Comparison of ENCODE assay signal across 13 mouse cellular contexts in genomic region chr11:30597259-30597658, GRCm38 (mm10). TPM values are rescaled to one million over a fixed set of nuclear protein-coding genes. Genes with fewer than 3 reads are reported as not detected.
"Had no signal": no experiment of that assay in that cellular context is flagged by ENCODE, and none has a peak within 500 bp of the region (broad histone marks: within the 10 kb centered on the region; RNA-seq: fewer than 3 reads in every experiment).

No protein-coding gene starts in this region.

- H3K4me1 ChIP-seq: limb, embryonic 15.5 days; liver, embryonic 12.5 days; midbrain, embryonic 10.5 days; neural tube, embryonic 12.5 days had no signal

- H3K27ac ChIP-seq: kidney, postnatal 0 days; limb, embryonic 15.5 days; liver, embryonic 12.5 days; midbrain, embryonic 10.5 days; neural tube, embryonic 12.5 days had no signal

- H3K9ac ChIP-seq: limb, embryonic 15.5 days; liver, embryonic 12.5 days; neural tube, embryonic 12.5 days had no signal

- DNase-seq: kidney, adult 8-10 months; kidney, postnatal 36 days; layer of hippocampus, adult 9-11 months; layer of hippocampus, postnatal 36 days; midbrain, embryonic 14.5 days; right cerebral cortex, postnatal 14 days; thymus, postnatal 36 days had no signal

- H3K9me3 ChIP-seq: limb, embryonic 15.5 days; liver, embryonic 12.5 days; midbrain, embryonic 10.5 days; neural tube, embryonic 12.5 days had no signal

- H3K4me2 ChIP-seq: limb, embryonic 15.5 days; liver, embryonic 12.5 days; neural tube, embryonic 12.5 days had no signal

- H3K27me3 ChIP-seq: limb, embryonic 15.5 days; liver, embryonic 12.5 days; neural tube, embryonic 12.5 days had no signal

- H3K36me3 ChIP-seq: limb, embryonic 15.5 days; liver, embryonic 12.5 days; midbrain, embryonic 10.5 days; neural tube, embryonic 12.5 days had no signal

- ATAC-seq: liver, embryonic 12.5 days had no signal

- H3K4me3 ChIP-seq: limb, embryonic 15.5 days; liver, embryonic 12.5 days; midbrain, embryonic 10.5 days; neural tube, embryonic 12.5 days had no signal

RNA-seq across cellular contexts. Expression of gene Acyp2, which starts 52.1 kb away (rescaled TPM):
- total RNA-seq: neutrophil, adult 5-6 weeks had no signal
